9 mouse cellular contexts compared by ENCODE assay signal in the genomic region with DNA sequence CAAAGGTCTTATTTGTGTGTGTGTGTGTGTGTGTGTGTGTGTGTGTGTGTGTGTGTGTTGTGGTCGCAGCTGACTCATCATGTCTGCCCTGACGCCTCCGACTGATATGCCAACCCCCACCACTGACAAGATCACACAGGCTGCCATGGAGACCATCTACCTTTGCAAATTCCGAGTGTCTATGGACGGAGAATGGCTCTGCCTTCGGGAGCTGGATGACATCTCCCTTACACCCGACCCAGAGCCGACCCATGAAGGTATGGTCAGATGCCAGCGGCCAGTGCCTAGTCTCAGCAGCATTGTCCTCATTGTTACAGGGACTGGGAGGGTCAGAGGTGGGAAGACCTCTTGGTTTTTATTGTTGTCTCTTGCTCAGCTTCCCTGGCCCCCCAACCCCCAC. TPM values are rescaled to one million over a fixed set of nuclear protein-coding genes. Genes with fewer than 3 reads are reported as not detected.
DNase-seq lines count a peak whose midpoint lies in the region; ATAC-seq and TF ChIP-seq lines count a peak whose summit lies in the region.
"Had no signal": no experiment of that assay in that cellular context is flagged by ENCODE, and none has a peak within 500 bp of the region (broad histone marks: within the 10 kb centered on the region; RNA-seq: fewer than 3 reads in every experiment).

No protein-coding gene starts in this region.

- peaks cover 3 to 11% of the 10 kb centered on the region in 2 experiments; a peak in 2 of 4 replicates for H3K4me1 ChIP-seq in ES-E14 (ENCODE audit: control insufficient read depth in 2 of 2, insufficient read depth in 2 of 2, low read length in 2 of 2, poor library complexity in 1 of 2)
- H3K4me1 ChIP-seq in embryonic facial prominence, embryonic 11.5 days (ENCODE audit: control insufficient read depth, insufficient read depth, low read length): no peaks in the 10 kb centered on the region

- WGBS in embryonic facial prominence, embryonic 11.5 days: 33% methylated on average over 9 of the region's 9 CpGs

- DNase-seq in frontal cortex, postnatal 14 days (ENCODE audit: low spot score in 2 of 2): peak; percentile 24 to 50
- DNase-seq in frontal cortex, adult 2 months (ENCODE audit: extremely low spot score in 1 of 2, low spot score in 1 of 2): no peak
- DNase-seq in ES-E14 (ENCODE audit: low read depth, low spot score) (no peak), liver (no peak)
- peak; percentile 42 for DNase-seq in embryonic facial prominence, embryonic 11.5 days (ENCODE audit: low spot score)
- peak; percentile 37 to 52 for DNase-seq in layer of hippocampus, postnatal 10 days (ENCODE audit: low spot score in 2 of 2)
- DNase-seq in retina, postnatal 1 day: peak; percentile 67

- no peaks in the 10 kb centered on the region for H3K36me3 ChIP-seq in ES-E14 (ENCODE audit: control insufficient read depth, insufficient read depth, low read length, poor library complexity, severe bottlenecking)
- no peaks in the 10 kb centered on the region for H3K36me3 ChIP-seq in embryonic facial prominence, embryonic 11.5 days (replicated peaks; ENCODE audit: control insufficient read depth, insufficient read depth, low read depth, low read length)

- H3K27me3 ChIP-seq in embryonic facial prominence, embryonic 11.5 days (ENCODE audit: control insufficient read depth, insufficient read depth, low read length): no peaks in the 10 kb centered on the region
- H3K27me3 ChIP-seq: CH12.LX had no signal

- H3K4me2 ChIP-seq in embryonic facial prominence, embryonic 11.5 days (ENCODE audit: low read depth, low read length): peak overlapping the region; percentile 47

- no peak overlapping the region; the same call in 1 of the 2 replicates for H3K27ac ChIP-seq in ES-E14 (ENCODE audit: insufficient read depth, low read depth, low read length, poor library complexity, severe bottlenecking)
- H3K27ac ChIP-seq in embryonic facial prominence, embryonic 11.5 days (replicated peaks; ENCODE audit: low read depth, low read length): no peak overlapping the region

- ATAC-seq in embryonic facial prominence, embryonic 11.5 days (replicated peaks; ENCODE audit: insufficient number of reproducible peaks, low FRiP score, low TSS enrichment, low read depth): peak; percentile 41; the same call in 1 of the 2 replicates
- no peak for ATAC-seq in megakaryocyte, adult 5-6 weeks (ENCODE audit: poor library complexity, severe bottlenecking)

- H3K4me3 ChIP-seq in ES-E14 (ENCODE audit: insufficient read depth in 1 of 2, low read depth in 1 of 2, low read length in 2 of 2, poor library complexity in 1 of 2, severe bottlenecking in 1 of 2): peak overlapping the region in 1 of 2 experiments; percentile 38; a peak in 3 of 4 replicates
- H3K4me3 ChIP-seq in embryonic facial prominence, embryonic 11.5 days (ENCODE audit: low read depth, low read length): peak overlapping the region; percentile 40

- in situ Hi-C loops in ES-E14 (cut with MboI; ENCODE audit: low sequenced_read_pairs in 2 of 2, unreplicated experiment in 2 of 2): no loop called here

- H3K9ac ChIP-seq in ES-E14 (ENCODE audit: insufficient read depth, low read depth, low read length, poor library complexity, severe bottlenecking): no peak overlapping the region
- H3K9ac ChIP-seq in embryonic facial prominence, embryonic 11.5 days (replicated peaks; ENCODE audit: low read length): peak overlapping the region; percentile 37

- H3K9me3 ChIP-seq in ES-E14 (ENCODE audit: control insufficient read depth, insufficient read depth, low read depth, low read length): no peaks in the 10 kb centered on the region
- no peaks in the 10 kb centered on the region for H3K9me3 ChIP-seq in embryonic facial prominence, embryonic 11.5 days (replicated peaks; ENCODE audit: control insufficient read depth, low read length)

TF ChIP-seq in ES-E14, 5 proteins besides CTCF, POLR2A, EP300 and RAD21:
- TF ChIP-seq ZNF384 (IDR thresholded peaks at IDR 0.05; ENCODE audit: low read depth, low read length) (no peak), HCFC1 (IDR thresholded peaks at IDR 0.05; ENCODE audit: borderline replicate concordance, insufficient read depth, low read length) (no peak), ZC3H11A (IDR thresholded peaks at IDR 0.05; ENCODE audit: borderline replicate concordance, low read depth, low read length) (no peak), MAFK (IDR thresholded peaks at IDR 0.05; ENCODE audit: insufficient read depth, low read depth, low read length) (0 out of 2 replicates have a peak, but pooled peaks have one; percentile 23)

RNA-seq across cellular contexts. Expression of a gene that starts 19.2 kb away (rescaled TPM):
- polyA plus RNA-seq in frontal cortex, adult 2 months (2012; rRNA removed): 104 and 113 TPM in 2 replicates
- 10.8 and 15.0 TPM in 2 replicates for total RNA-seq in ES-E14 (2012; rRNA removed)
- polyA plus RNA-seq in embryonic facial prominence, embryonic 11.5 days (2014; fragmentation: Nextera tagmentation; extraction: Ambion mirVana): 34.1 and 39.9 TPM in 2 replicates
- 100 to 1,000 TPM; 184 to 188 TPM for total RNA-seq in layer of hippocampus, postnatal 10 days (2021)
- total RNA-seq in megakaryocyte, adult 5-6 weeks (2015): 10.3 and 12.2 TPM in 2 replicates
- total RNA-seq in megakaryocyte, adult 5-6 weeks (2017): 17.7 and 20.7 TPM in 2 replicates

RNA-seq across cellular contexts. Expression of a gene that starts 29.8 kb away (rescaled TPM):
- 28.7 and 29.9 TPM in 2 replicates for polyA plus RNA-seq in frontal cortex, adult 2 months (2012; rRNA removed)
- 43.4 and 71.0 TPM in 2 replicates for total RNA-seq in ES-E14 (2012; rRNA removed)
- polyA plus RNA-seq in embryonic facial prominence, embryonic 11.5 days (2014; fragmentation: Nextera tagmentation; extraction: Ambion mirVana): 75.6 and 76.0 TPM in 2 replicates
- total RNA-seq in layer of hippocampus, postnatal 10 days (2021): 10 to 100 TPM; 29.7 to 31.0 TPM
- 74.1 and 86.4 TPM in 2 replicates for total RNA-seq in megakaryocyte, adult 5-6 weeks (2015)
- total RNA-seq in megakaryocyte, adult 5-6 weeks (2017): 56.8 and 60.0 TPM in 2 replicates

RNA-seq across cellular contexts. Expression of a gene that starts 56.4 kb away (rescaled TPM):
- polyA plus RNA-seq in frontal cortex, adult 2 months (2012; rRNA removed): 1.6 and 1.7 TPM in 2 replicates
- 0.42 and 2.2 TPM in 2 replicates for total RNA-seq in ES-E14 (2012; rRNA removed)
- polyA plus RNA-seq in embryonic facial prominence, embryonic 11.5 days (2014; fragmentation: Nextera tagmentation; extraction: Ambion mirVana): 0.35 and 0.39 TPM in 2 replicates
- total RNA-seq in layer of hippocampus, postnatal 10 days (2021): under 1 TPM; 0.25 to 0.34 TPM
- total RNA-seq in megakaryocyte, adult 5-6 weeks (2015): 14.6 and 57.2 TPM in 2 replicates
- total RNA-seq in megakaryocyte, adult 5-6 weeks (2017): 9.2 and 29.6 TPM in 2 replicates

Comparison
In these comparisons a context has a peak if more than half of its experiments do, and no peak if none do; other contexts are left out.
1. DNase-seq: peak in frontal cortex, postnatal 14 days (2 of 2), embryonic facial prominence, embryonic 11.5 days (single experiment), layer of hippocampus, postnatal 10 days (2 of 2) and retina, postnatal 1 day (single experiment); none in frontal cortex, adult 2 months (0 of 2), ES-E14 (single experiment) and liver (single experiment).
2. RNA of a gene that starts 19.2 kb away (total RNA-seq): 184 to 188 TPM in layer of hippocampus, postnatal 10 days; 10.3 to 20.7 TPM in megakaryocyte, adult 5-6 weeks and 10.8 to 15.0 TPM in ES-E14; every median in the first group is over 4 times any median in the second.